Mouse (Mus musculus) liver, adult 2 months (tissue): ENCODE results near the gene Plpp6.

Source experiments
- CTCF ChIP-seq: fragments of 200-500 bp; IDR thresholded peaks from 2 replicates; pipeline ENCODE4 v1.5.1; 2011; ENCODE audit warnings: low read depth, low read length, control low read depth
- POLR2A ChIP-seq: fragments of 200-500 bp; IDR thresholded peaks from 2 replicates; pipeline ENCODE4 v1.6.1; 2011; ENCODE audit warnings: low read length, control low read depth; ENCODE audit not compliant: insufficient read depth; ENCODE audit errors: extremely low read depth

GRCm38 (mm10) chr19:28995366-28995765, 31.6 kb downstream of the Plpp6 start:
- no peak for TF ChIP-seq POLR2A
- TF ChIP-seq CTCF, result no peak
